Mouse (Mus musculus): ENCODE measurements around the gene Vipr1. TPM values are rescaled to one million over a fixed set of nuclear protein-coding genes. Genes with fewer than 3 reads are reported as not detected.

Vipr1 gene
- total and polyA plus RNA-seq, 2 experiments from 2014 or later, result 0.51 to 1.3 TPM

GRCm38 (mm10) chr9:121719347-121720331 lies 77.1 kb downstream of the Vipr1 start:
- TF ChIP-seq CTCF (IDR thresholded peaks at IDR 0.05; ENCODE audit: low read depth), result no peak
- DNase-seq (ENCODE audit: low spot score) (peak; percentile 58), ATAC-seq (peak; percentile 71)
- H3K9ac ChIP-seq (replicated peaks; ENCODE audit: low read length), result peak overlapping the region; percentile 95
- H3K27ac ChIP-seq, result peak overlapping the region; percentile 97
- no peaks in the 10 kb centered on the region for H3K27me3 ChIP-seq (ENCODE audit: insufficient read depth, low read length)
- no peaks in the 10 kb centered on the region for H3K36me3 ChIP-seq (ENCODE audit: insufficient read depth, low read length)
- H3K9me3 ChIP-seq (ENCODE audit: low read length), result no peaks in the 10 kb centered on the region
- peak overlapping the region; percentile 85 for H3K4me2 ChIP-seq (ENCODE audit: low read depth, low read length)
- peak overlapping the region; percentile 80 for H3K4me3 ChIP-seq (ENCODE audit: low read length)
- WGBS, result under 1% methylated on average over 66 of the region's 87 CpGs
- peaks cover 5% of the 10 kb centered on the region for H3K4me1 ChIP-seq (ENCODE audit: insufficient read depth, low read length)

Other genes starting within 250 kb of the Vipr1 start
- gene Cck, start 147.0 kb upstream of the Vipr1 start, total RNA-seq (2014; rRNA removed), result 121 and 143 TPM in 2 replicates
- 77.3 and 84.8 TPM in 2 replicates for gene Cck, start 147.0 kb upstream of the Vipr1 start, polyA plus RNA-seq (2015; fragmentation: Nextera tagmentation; extraction: Ambion mirVana)
- not detected in 2 replicates for gene Lyzl4, start 620 bp upstream of the Vipr1 start, total RNA-seq (2014; rRNA removed)
- 0.23 and 0.46 TPM in 2 replicates for gene Lyzl4, start 620 bp upstream of the Vipr1 start, polyA plus RNA-seq (2015; fragmentation: Nextera tagmentation; extraction: Ambion mirVana)
- 19.0 and 25.2 TPM in 2 replicates for gene Sec22c, start 62.8 kb downstream of the Vipr1 start, total RNA-seq (2014; rRNA removed)
- gene Sec22c, start 62.8 kb downstream of the Vipr1 start, polyA plus RNA-seq (2015; fragmentation: Nextera tagmentation; extraction: Ambion mirVana), result 26.2 and 28.6 TPM in 2 replicates
- 62.4 and 62.6 TPM in 2 replicates for gene Ss18l2, start 67.6 kb downstream of the Vipr1 start, total RNA-seq (2014; rRNA removed)
- gene Ss18l2, start 67.6 kb downstream of the Vipr1 start, polyA plus RNA-seq (2015; fragmentation: Nextera tagmentation; extraction: Ambion mirVana), result 231 and 246 TPM in 2 replicates
- 68.7 and 76.6 TPM in 2 replicates for gene Nktr, start 76.5 kb downstream of the Vipr1 start, total RNA-seq (2014; rRNA removed)
- 47.1 and 50.4 TPM in 2 replicates for gene Nktr, start 76.5 kb downstream of the Vipr1 start, polyA plus RNA-seq (2015; fragmentation: Nextera tagmentation; extraction: Ambion mirVana)
- 62.3 and 70.1 TPM in 2 replicates for gene Zfp651, start 116.6 kb downstream of the Vipr1 start, total RNA-seq (2014; rRNA removed)
- gene Zfp651, start 116.6 kb downstream of the Vipr1 start, polyA plus RNA-seq (2015; fragmentation: Nextera tagmentation; extraction: Ambion mirVana), result 23.6 and 25.5 TPM in 2 replicates
- gene Klhl40, start 134.9 kb downstream of the Vipr1 start, total RNA-seq (2014; rRNA removed), result 2.1 and 4.1 TPM in 2 replicates
- gene Klhl40, start 134.9 kb downstream of the Vipr1 start, polyA plus RNA-seq (2015; fragmentation: Nextera tagmentation; extraction: Ambion mirVana), result 2.3 and 2.4 TPM in 2 replicates
- 1.2 and 1.8 TPM in 2 replicates for gene Hhatl, start 149.8 kb downstream of the Vipr1 start, total RNA-seq (2014; rRNA removed)
- gene Hhatl, start 149.8 kb downstream of the Vipr1 start, polyA plus RNA-seq (2015; fragmentation: Nextera tagmentation; extraction: Ambion mirVana), result 0.78 and 0.85 TPM in 2 replicates
- gene Ccdc13, start 196.7 kb downstream of the Vipr1 start, total RNA-seq (2014; rRNA removed), result 3.7 and 5.6 TPM in 2 replicates
- 3.3 and 4.0 TPM in 2 replicates for gene Ccdc13, start 196.7 kb downstream of the Vipr1 start, polyA plus RNA-seq (2015; fragmentation: Nextera tagmentation; extraction: Ambion mirVana)
- gene Higd1a, start 215.6 kb downstream of the Vipr1 start, total RNA-seq (2014; rRNA removed), result 27.2 and 36.9 TPM in 2 replicates
- 191 and 197 TPM in 2 replicates for gene Higd1a, start 215.6 kb downstream of the Vipr1 start, polyA plus RNA-seq (2015; fragmentation: Nextera tagmentation; extraction: Ambion mirVana)